Mouse (Mus musculus): ENCODE results near the gene Abcb5. TPM values are rescaled to one million over a fixed set of nuclear protein-coding genes. Genes with fewer than 3 reads are reported as not detected.

Gene Abcb5
- total and polyA plus RNA-seq, 3 experiments, result not detected

Other genes starting within 250 kb of the Abcb5 start
- gene Sp8, start 120.1 kb downstream of the Abcb5 start, total RNA-seq (2021), result not detected
- not detected in 2 replicates for gene Sp8, start 120.1 kb downstream of the Abcb5 start, polyA plus RNA-seq (2012; rRNA removed)